Mouse (Mus musculus) spleen, adult 2 months (tissue): ENCODE measurements around the gene 4933425L06Rik. TPM values are rescaled to one million over a fixed set of nuclear protein-coding genes. Genes with fewer than 3 reads are reported as not detected.

Experiments used
- DNase-seq, 2 experiments: peaks; one replicate each; pipeline versions ENCODE4 v3.0.0 to v3.0.0-alpha.2; 2012 to 2021; ENCODE audit warnings: low spot score in 2 of 2, low read depth in 1 of 2
- H3K27ac ChIP-seq: fragments of 200-500 bp; 2 replicates; pipeline ENCODE4 v1.5.1; 2012; ENCODE audit warnings: low read length, inconsistent platforms; ENCODE audit not compliant: insufficient read depth
- H3K27me3 ChIP-seq: fragments of 200-500 bp; 2 replicates; pipeline ENCODE4 v1.6.1; 2012; ENCODE audit warnings: mild to moderate bottlenecking, moderate library complexity, low read length, inconsistent platforms; ENCODE audit not compliant: control insufficient read depth, insufficient read depth
- H3K36me3 ChIP-seq: fragments of 200-500 bp; 2 replicates; pipeline ENCODE4 v1.6.1; 2012; ENCODE audit warnings: mild to moderate bottlenecking, low read length, inconsistent platforms; ENCODE audit not compliant: control insufficient read depth, insufficient read depth
- H3K4me1 ChIP-seq: fragments of 200-500 bp; 2 replicates; pipeline ENCODE4 v1.6.1; 2011; ENCODE audit warnings: inconsistent platforms; ENCODE audit not compliant: control insufficient read depth, insufficient read depth, insufficient read length
- H3K4me3 ChIP-seq: fragments of 200-500 bp; 2 replicates; pipeline ENCODE4 v1.5.1; 2011; ENCODE audit warnings: mild to moderate bottlenecking, inconsistent platforms; ENCODE audit not compliant: insufficient read depth, insufficient read length; ENCODE audit errors: extremely low read depth
- CTCF ChIP-seq: fragments of 200-500 bp; IDR thresholded peaks from 2 replicates; pipeline ENCODE4 v1.5.1; 2011; ENCODE audit warnings: mild to moderate bottlenecking, inconsistent platforms; ENCODE audit not compliant: insufficient read depth, insufficient read length, insufficient replicate concordance; ENCODE audit errors: extremely low read depth
- POLR2A ChIP-seq: fragments of 200-500 bp; IDR thresholded peaks from 2 replicates; pipeline ENCODE4 v1.6.1; 2011; ENCODE audit warnings: low read depth, low read length, inconsistent platforms
- WGBS: fragments of 180-500 bp; shearing (Covaris S2); methylation state at CpG from one replicate; pipeline ENCODE4 v1.1.7; 2018; 5-methylcytosine and 5-hydroxymethylcytosine counted together
- polyA plus RNA-seq: library from polyadenylated mRNA; depleted of rRNA; stranded (reverse); fragments of >200 nt; gene quantifications from 2 replicates; pipeline ENCODE4 v1.2.3, GENCODE M21; 2012

Gene 4933425L06Rik
- polyA plus RNA-seq, 1 experiment, result not detected

GRCm38 (mm10) chr13:105132776-105133175 is 50.9 kb downstream of the 4933425L06Rik start:
- no peak for DNase-seq
- H3K4me3 ChIP-seq, result no peak overlapping the region
- TF ChIP-seq CTCF (no peak), POLR2A (no peak)
- no peaks in the 10 kb centered on the region for H3K27me3 ChIP-seq
- no peak overlapping the region for H3K27ac ChIP-seq
- 91% methylated on average over 2 of the region's 2 CpGs for WGBS
- H3K4me1 ChIP-seq, result no peaks in the 10 kb centered on the region
- H3K36me3 ChIP-seq, result no peaks in the 10 kb centered on the region

GRCm38 (mm10) chr13:105134397-105134796 is 52.5 kb downstream of the 4933425L06Rik start:
- no peak for DNase-seq
- Histone ChIP-seq H3K4me1 (no peaks in the 10 kb centered on the region), H3K27ac (no peak overlapping the region), H3K27me3 (no peaks in the 10 kb centered on the region), H3K36me3 (no peaks in the 10 kb centered on the region), H3K4me3 (no peak overlapping the region)
- TF ChIP-seq CTCF (no peak), POLR2A (no peak)
- 65% methylated on average over 5 of the region's 5 CpGs for WGBS

GRCm38 (mm10) chr13:105139881-105140280 is 58.0 kb downstream of the 4933425L06Rik start:
- Histone ChIP-seq H3K4me3 (no peak overlapping the region), H3K27ac (no peak overlapping the region), H3K27me3 (no peaks in the 10 kb centered on the region), H3K36me3 (no peaks in the 10 kb centered on the region), H3K4me1 (no peaks in the 10 kb centered on the region)
- WGBS, result 4% methylated on average over 4 of the region's 4 CpGs
- no peak for DNase-seq
- TF ChIP-seq CTCF, result no peak
- no peak for TF ChIP-seq POLR2A

- no peaks in the 10 kb centered on the region for H3K4me1 ChIP-seq
- no peak overlapping the region for H3K27ac ChIP-seq
- H3K36me3 ChIP-seq, result no peaks in the 10 kb centered on the region
- no peak for TF ChIP-seq POLR2A
- no peak for TF ChIP-seq CTCF
- no peaks in the 10 kb centered on the region for H3K27me3 ChIP-seq
- no peak overlapping the region for H3K4me3 ChIP-seq
- WGBS, result 36% methylated on average over 1 of the region's 1 CpGs
- no peak for DNase-seq
Observed at GRCm38 (mm10) chr13:105146827-105147226, 64.9 kb downstream of the 4933425L06Rik start.

- Histone ChIP-seq H3K27me3 (no peaks in the 10 kb centered on the region), H3K36me3 (no peaks in the 10 kb centered on the region), H3K4me3 (no peak overlapping the region), H3K27ac (no peak overlapping the region), H3K4me1 (no peaks in the 10 kb centered on the region)
- TF ChIP-seq CTCF, result no peak
- no peak for DNase-seq
- WGBS, result 18% methylated on average over 4 of the region's 4 CpGs
Observed at GRCm38 (mm10) chr13:105147795-105148418, 66.0 kb downstream of the 4933425L06Rik start.

GRCm38 (mm10) chr13:105150006-105150405 is 68.1 kb downstream of the 4933425L06Rik start:
- H3K4me3 ChIP-seq, result no peak overlapping the region
- H3K4me1 ChIP-seq, result no peaks in the 10 kb centered on the region

GRCm38 (mm10) chr13:105153955-105154354 is 72.0 kb downstream of the 4933425L06Rik start:
- Histone ChIP-seq H3K27me3 (no peaks in the 10 kb centered on the region), H3K4me3 (no peak overlapping the region), H3K27ac (no peak overlapping the region), H3K4me1 (no peaks in the 10 kb centered on the region), H3K36me3 (no peaks in the 10 kb centered on the region)
- peak; percentile 34; the same call in 1 of the 2 replicates for TF ChIP-seq CTCF
- TF ChIP-seq POLR2A, result no peak
- peak in 1 of 2 experiments; percentile 1 for DNase-seq
- WGBS, result 63% methylated on average over 4 of the region's 4 CpGs

More at GRCm38 (mm10) chr13:105150006-105150405, 68.1 kb downstream of the 4933425L06Rik start:
- WGBS, result 86% methylated on average over 3 of the region's 3 CpGs
- no peak for TF ChIP-seq CTCF
- no peak for TF ChIP-seq POLR2A
- no peaks in the 10 kb centered on the region for H3K27me3 ChIP-seq
- H3K27ac ChIP-seq, result no peak overlapping the region
- no peak for DNase-seq
- no peaks in the 10 kb centered on the region for H3K36me3 ChIP-seq
